Mouse (Mus musculus) liver, embryonic 14.5 days (tissue): ENCODE results near the gene Wdr53. TPM values are rescaled to one million over a fixed set of nuclear protein-coding genes. Genes with fewer than 3 reads are reported as not detected.
"Not testable (repeated sequence)": the region's sequence is repeated elsewhere in the genome, so short reads cannot be mapped to it uniquely, and the experiment has no call there.

Source experiments
- ATAC-seq: fragments of 200-750 bp; cut with Nextera tagmentation; 2 replicates; pipeline ENCODE4 v1.8.0; 2017; ENCODE audit warnings: moderate number of reproducible peaks, mild to moderate bottlenecking, moderate library complexity; ENCODE audit not compliant: insufficient read depth
- DNase-seq, 3 experiments: peaks; one replicate each; pipeline ENCODE4 v3.0.0-alpha.2; 2012 to 2013; ENCODE audit warnings: low read depth in 3 of 3, low spot score in 3 of 3
- H3K27ac ChIP-seq: fragments of 300-500 bp; sonication (generic); 2 replicates; pipeline ENCODE4 v1.5.1; 2014; ENCODE audit warnings: moderate library complexity, mild to moderate bottlenecking, control low read depth, inconsistent platforms
- H3K27me3 ChIP-seq: fragments of 300-500 bp; sonication (generic); 2 replicates; pipeline ENCODE4 v1.6.1; 2014; ENCODE audit warnings: mild to moderate bottlenecking, low read length, moderate library complexity; ENCODE audit not compliant: control insufficient read depth, insufficient read depth
- H3K36me3 ChIP-seq: fragments of 300-500 bp; sonication (generic); replicated peaks from 2 replicates; pipeline ENCODE4 v1.6.1; 2014; ENCODE audit warnings: low read depth; ENCODE audit not compliant: control insufficient read depth, insufficient read depth
- H3K4me1 ChIP-seq, 2 experiments: fragments of 200-500 bp in 1 of 2; fragments of 300-500 bp in 1 of 2; sonication (generic) in 1 of 2; replicated peaks; 2 replicates each; pipeline ENCODE4 v1.6.1; 2012 to 2014; ENCODE audit warnings: antibody characterized with exemption in 1 of 2, inconsistent platforms in 1 of 2, low read length in 1 of 2; ENCODE audit not compliant: control insufficient read depth in 2 of 2, insufficient read depth in 2 of 2
- H3K4me2 ChIP-seq: fragments of 300-500 bp; sonication (generic); 2 replicates; pipeline ENCODE4 v1.6.1; 2014; ENCODE audit warnings: low read depth, mild to moderate bottlenecking, control low read depth, moderate library complexity
- H3K4me3 ChIP-seq, 2 experiments: fragments of 200-500 bp in 1 of 2; fragments of 300-500 bp in 1 of 2; sonication (generic) in 1 of 2; 2 replicates each; pipeline ENCODE4 v1.5.1; 2012 to 2014; ENCODE audit warnings: low read depth in 2 of 2, low read length in 2 of 2, mild to moderate bottlenecking in 2 of 2, control low read depth in 1 of 2, inconsistent platforms in 1 of 2, moderate library complexity in 1 of 2; ENCODE audit not compliant: insufficient read depth in 1 of 2
- H3K9ac ChIP-seq: fragments of 300-500 bp; sonication (generic); replicated peaks from 2 replicates; pipeline ENCODE4 v1.6.1; 2014; ENCODE audit warnings: mild to moderate bottlenecking, control low read depth, moderate library complexity
- H3K9me3 ChIP-seq: fragments of 300-500 bp; sonication (generic); 2 replicates; pipeline ENCODE4 v1.6.1; 2016; ENCODE audit warnings: low read length, mixed read lengths; ENCODE audit not compliant: control insufficient read depth
- CTCF ChIP-seq: IDR thresholded peaks from 2 replicates; pipeline ENCODE4 v1.5.1; 2016; ENCODE audit warnings: antibody characterized with exemption, low read depth, control low read depth
- EP300 ChIP-seq: IDR thresholded peaks from 2 replicates; pipeline ENCODE4 v1.6.1; 2016; ENCODE audit warnings: antibody characterized with exemption, low read depth
- WGBS: fragments of 180-500 bp; shearing (Covaris S2); extraction: QIAGEN DNeasy Blood & Tissue Kit; methylation state at CpG from one replicate; pipeline ENCODE4 v1.1.7; 2014; ENCODE audit not compliant: insufficient replicate concordance; 5-methylcytosine and 5-hydroxymethylcytosine counted together
- polyA plus RNA-seq, 2 experiments: library from polyadenylated mRNA; depleted of rRNA in 1 of 2; stranded (reverse) in 1 of 2; unstranded in 1 of 2; fragments of >200 nt; fragmentation: Nextera tagmentation in 1 of 2; extraction: Ambion mirVana in 1 of 2; gene quantifications; 2 replicates each; pipeline versions ENCODE4 v1.2.1 to v1.2.3; 2012 to 2014

Gene Wdr53
- polyA plus RNA-seq, 2 experiments: 7.9 to 11.2 TPM

- Histone ChIP-seq H3K27me3 (no peaks in the 10 kb centered on the region), H3K36me3 (no peaks in the 10 kb centered on the region), H3K9me3 (no peaks in the 10 kb centered on the region), H3K4me1 (no peaks in the 10 kb centered on the region), H3K27ac (no peak overlapping the region), H3K4me3 (no peak overlapping the region), H3K4me2 (no peak overlapping the region), H3K9ac (no peak overlapping the region)
- DNase-seq (no peak), ATAC-seq (no peak)
- TF ChIP-seq EP300 (no peak), CTCF (no peak)
These were observed 32.9 kb upstream of the Wdr53 start for GRCm38 (mm10) chr16:32214156-32214555.

GRCm38 (mm10) chr16:32214804-32215576, 32.0 kb upstream of the Wdr53 start:
- TF ChIP-seq CTCF: no peak
- TF ChIP-seq EP300: no peak
- Histone ChIP-seq H3K4me1 (no peaks in the 10 kb centered on the region), H3K9ac (no peak overlapping the region), H3K27ac (no peak overlapping the region), H3K4me3 (no peak overlapping the region), H3K36me3 (no peaks in the 10 kb centered on the region), H3K27me3 (no peaks in the 10 kb centered on the region), H3K4me2 (no peak overlapping the region), H3K9me3 (no peaks in the 10 kb centered on the region)
- WGBS: 60% methylated on average over 17 of the region's 17 CpGs
- DNase-seq (no peak), ATAC-seq (no peak)

GRCm38 (mm10) chr16:32221803-32222202, 25.2 kb upstream of the Wdr53 start:
- no peak for DNase-seq
- no peak overlapping the region for H3K27ac ChIP-seq
- H3K4me2 ChIP-seq: no peak overlapping the region
- H3K27me3 ChIP-seq: no peaks in the 10 kb centered on the region
- WGBS: 59% methylated on average over 4 of the region's 4 CpGs
- no peaks in the 10 kb centered on the region for H3K9me3 ChIP-seq
- TF ChIP-seq CTCF: no peak
- no peak for TF ChIP-seq EP300
- no peaks in the 10 kb centered on the region for H3K4me1 ChIP-seq
- no peaks in the 10 kb centered on the region for H3K36me3 ChIP-seq
- no peak overlapping the region for H3K9ac ChIP-seq
- no peak for ATAC-seq
- H3K4me3 ChIP-seq: no peak overlapping the region

GRCm38 (mm10) chr16:32222399-32222798, 24.6 kb upstream of the Wdr53 start:
- no peak overlapping the region for H3K27ac ChIP-seq
- H3K36me3 ChIP-seq: no peaks in the 10 kb centered on the region
- H3K9me3 ChIP-seq: no peaks in the 10 kb centered on the region
- DNase-seq (no peak), ATAC-seq (no peak)
- TF ChIP-seq EP300: no peak
- TF ChIP-seq CTCF: no peak
- no peaks in the 10 kb centered on the region for H3K4me1 ChIP-seq
- H3K4me2 ChIP-seq: no peak overlapping the region
- no peak overlapping the region for H3K4me3 ChIP-seq
- no peak overlapping the region for H3K9ac ChIP-seq
- H3K27me3 ChIP-seq: no peaks in the 10 kb centered on the region

- H3K36me3 ChIP-seq: peaks cover 13% of the 10 kb centered on the region
- H3K9ac ChIP-seq, H3K4me1 ChIP-seq, DNase-seq, H3K27ac ChIP-seq, ATAC-seq, H3K27me3 ChIP-seq, H3K4me2 ChIP-seq, H3K9me3 ChIP-seq, H3K4me3 ChIP-seq: not testable (repeated sequence)
- 71% methylated on average over 3 of the region's 3 CpGs for WGBS
These were observed 15.0 kb upstream of the Wdr53 start for GRCm38 (mm10) chr16:32232050-32232449.
